Mouse (Mus musculus): Measurements from ENCODE around the gene Plcg2.

GRCm38 (mm10) chr8:117462701-117463284 is 35.3 kb upstream of the Plcg2 start:
- no peak for TF ChIP-seq POLR2A (IDR thresholded peaks at IDR 0.05; ENCODE audit: low read depth, low read length)
- TF ChIP-seq CTCF (IDR thresholded peaks at IDR 0.05; ENCODE audit: borderline replicate concordance, insufficient read depth, low read length): no peak
